Mouse (Mus musculus) limb, embryonic 14.5 days (tissue): ENCODE results near the gene Unc5b. TPM values are rescaled to one million over a fixed set of nuclear protein-coding genes. Genes with fewer than 3 reads are reported as not detected.

ENCODE experiments used
- ATAC-seq: fragments of 200-750 bp; cut with Nextera tagmentation; 2 replicates; pipeline ENCODE4 v1.8.0; 2017; ENCODE audit warnings: low read depth, moderate number of reproducible peaks, moderate TSS enrichment; ENCODE audit not compliant: low FRiP score
- DNase-seq: peaks from one replicate; pipeline ENCODE4 v3.0.0-alpha.2; 2015; ENCODE audit warnings: low spot score
- H3K27ac ChIP-seq: fragments of 300-500 bp; sonication (generic); replicated peaks from 2 replicates; pipeline ENCODE4 v1.5.1; 2014; ENCODE audit warnings: low read depth, mild to moderate bottlenecking, low read length, moderate library complexity, mixed read lengths
- H3K27me3 ChIP-seq: fragments of 300-500 bp; sonication (generic); 2 replicates; pipeline ENCODE4 v1.6.1; 2014; ENCODE audit warnings: low read length, mixed read lengths; ENCODE audit not compliant: control insufficient read depth, insufficient read depth
- H3K36me3 ChIP-seq: fragments of 300-500 bp; sonication (generic); 2 replicates; pipeline ENCODE4 v1.6.1; 2014; ENCODE audit warnings: mild to moderate bottlenecking, low read length, moderate library complexity, mixed read lengths; ENCODE audit not compliant: control insufficient read depth, insufficient read depth
- H3K4me1 ChIP-seq: fragments of 300-500 bp; sonication (generic); 2 replicates; pipeline ENCODE4 v1.6.1; 2014; ENCODE audit warnings: antibody characterized with exemption, low read length, mixed read lengths; ENCODE audit not compliant: control insufficient read depth, insufficient read depth
- H3K4me2 ChIP-seq: fragments of 300-500 bp; sonication (generic); replicated peaks from 2 replicates; pipeline ENCODE4 v1.6.1; 2014; ENCODE audit warnings: low read depth, mild to moderate bottlenecking, low read length, moderate library complexity; ENCODE audit not compliant: severe bottlenecking
- H3K4me3 ChIP-seq: fragments of 300-500 bp; sonication (generic); replicated peaks from 2 replicates; pipeline ENCODE4 v1.5.1; 2014; ENCODE audit warnings: low read length
- H3K9ac ChIP-seq: fragments of 300-500 bp; sonication (generic); 2 replicates; pipeline ENCODE4 v1.6.1; 2014; ENCODE audit warnings: mild to moderate bottlenecking, low read depth, low read length, moderate library complexity; ENCODE audit not compliant: severe bottlenecking
- H3K9me3 ChIP-seq: fragments of 300-500 bp; sonication (generic); 2 replicates; pipeline ENCODE4 v1.6.1; 2016; ENCODE audit warnings: low read length; ENCODE audit not compliant: control insufficient read depth
- POLR2A ChIP-seq: fragments of 200-500 bp; IDR thresholded peaks from 2 replicates; pipeline ENCODE4 v1.8.0; 2012; ENCODE audit warnings: inconsistent platforms, mild to moderate bottlenecking, moderate library complexity, borderline replicate concordance; ENCODE audit not compliant: insufficient read depth, insufficient read length; ENCODE audit errors: extremely low read depth
- WGBS: fragments of 180-500 bp; shearing (Covaris S2); extraction: QIAGEN DNeasy Blood & Tissue Kit; methylation state at CpG from one replicate; pipeline ENCODE4 v1.1.7; 2014; 5-methylcytosine and 5-hydroxymethylcytosine counted together
- polyA plus RNA-seq, 2 experiments: library from polyadenylated mRNA; depleted of rRNA in 1 of 2; stranded (reverse) in 1 of 2; unstranded in 1 of 2; fragments of >200 nt; fragmentation: Nextera tagmentation in 1 of 2; extraction: Ambion mirVana in 1 of 2; gene quantifications; 2 replicates each; pipeline versions ENCODE4 v1.2.1 to v1.2.3; 2012 to 2014

Unc5b gene
- polyA plus RNA-seq, 2 experiments: 6.2 to 21.8 TPM

DNA sequence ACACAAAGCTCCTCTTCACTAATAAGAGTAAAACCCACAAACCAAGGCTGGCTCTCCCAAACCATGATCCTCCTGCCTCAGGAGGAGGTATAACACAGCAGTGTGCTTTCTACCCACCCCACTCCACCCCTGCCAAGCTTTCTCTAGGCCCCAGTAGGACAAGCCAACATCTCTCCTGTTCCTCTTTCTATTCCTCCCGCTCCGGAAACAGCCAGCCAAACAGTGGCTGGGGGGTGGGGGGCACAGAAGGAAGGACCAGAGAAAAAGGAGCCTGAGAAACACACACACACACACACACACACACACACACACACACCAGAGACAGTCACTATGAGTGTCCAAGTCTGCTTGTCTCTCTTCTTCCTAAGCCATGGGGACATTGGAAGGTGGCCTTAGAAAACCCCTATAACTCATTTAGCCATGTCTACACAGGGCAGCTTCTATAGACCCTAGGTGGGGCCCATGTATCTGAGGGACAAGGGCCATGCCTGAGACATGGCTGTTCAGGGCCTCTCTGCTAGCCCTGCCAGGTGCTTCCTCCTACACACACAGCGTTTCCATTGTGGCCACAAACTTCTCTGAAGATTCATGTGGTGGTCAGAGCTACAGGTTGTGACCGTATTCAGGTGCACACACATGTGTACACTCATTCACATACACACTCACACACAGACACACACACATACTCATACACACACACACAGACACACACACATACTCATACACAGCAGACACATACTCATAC lies 91.6 kb downstream of the Unc5b start:
- no peak for ATAC-seq
- no peaks in the 10 kb centered on the region for H3K9me3 ChIP-seq
- H3K27me3 ChIP-seq: no peaks in the 10 kb centered on the region
- no peak for TF ChIP-seq POLR2A
- DNase-seq: no peak
- no peaks in the 10 kb centered on the region for H3K4me1 ChIP-seq
- H3K4me2 ChIP-seq: no peak overlapping the region
- WGBS: 97% methylated on average over 4 of the region's 4 CpGs
- peaks cover 10% of the 10 kb centered on the region; the same call in 1 of the 2 replicates for H3K36me3 ChIP-seq
- H3K27ac ChIP-seq: no peak overlapping the region
- H3K9ac ChIP-seq: no peak overlapping the region
- no peak overlapping the region for H3K4me3 ChIP-seq

DNA sequence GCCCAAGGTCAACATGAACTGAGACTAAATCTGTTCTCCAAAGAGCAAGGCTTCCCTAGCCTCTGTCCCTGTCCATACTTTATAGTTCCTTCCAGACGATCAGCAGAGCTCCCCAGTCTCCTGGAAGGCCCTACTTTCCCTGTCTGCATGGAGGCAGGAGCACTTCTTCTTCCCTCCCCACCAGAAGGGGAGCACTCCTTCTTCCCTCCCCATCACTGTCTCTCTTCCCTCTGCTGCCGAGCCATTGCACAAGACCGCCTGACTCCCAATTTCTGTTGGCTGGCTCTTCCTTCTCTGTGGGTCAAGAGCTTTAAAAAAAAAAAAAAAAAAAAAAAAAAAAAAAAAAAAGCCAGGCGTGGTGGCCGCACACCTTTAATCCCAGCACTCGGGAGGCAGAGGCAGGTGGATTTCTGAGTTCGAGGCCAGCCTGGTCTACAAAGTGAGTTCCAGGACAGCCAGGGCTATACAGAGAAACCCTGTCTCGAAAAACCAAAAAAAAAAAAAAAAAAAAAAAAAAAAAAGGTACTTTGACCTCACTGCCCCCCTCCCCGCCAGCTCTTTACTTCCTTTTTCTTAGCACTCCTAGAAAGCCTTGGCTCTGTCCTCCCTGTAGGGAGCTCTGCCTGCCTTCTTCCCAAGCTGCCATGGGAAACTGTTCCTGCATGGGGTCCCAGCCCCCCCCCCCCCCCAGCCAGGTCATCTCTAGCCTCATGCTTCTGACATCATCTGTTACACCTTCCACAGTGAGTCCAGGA lies 93.3 kb downstream of the Unc5b start:
- Histone ChIP-seq H3K4me3 (no peak overlapping the region), H3K4me1 (no peaks in the 10 kb centered on the region), H3K9me3 (no peaks in the 10 kb centered on the region), H3K9ac (no peak overlapping the region), H3K27me3 (no peaks in the 10 kb centered on the region), H3K36me3 (peaks cover 6% of the 10 kb centered on the region; the same call in 1 of the 2 replicates), H3K4me2 (no peak overlapping the region), H3K27ac (no peak overlapping the region)
- ATAC-seq (no peak), DNase-seq (no peak)
- 79% methylated on average over 8 of the region's 9 CpGs for WGBS
- TF ChIP-seq POLR2A: no peak

DNA sequence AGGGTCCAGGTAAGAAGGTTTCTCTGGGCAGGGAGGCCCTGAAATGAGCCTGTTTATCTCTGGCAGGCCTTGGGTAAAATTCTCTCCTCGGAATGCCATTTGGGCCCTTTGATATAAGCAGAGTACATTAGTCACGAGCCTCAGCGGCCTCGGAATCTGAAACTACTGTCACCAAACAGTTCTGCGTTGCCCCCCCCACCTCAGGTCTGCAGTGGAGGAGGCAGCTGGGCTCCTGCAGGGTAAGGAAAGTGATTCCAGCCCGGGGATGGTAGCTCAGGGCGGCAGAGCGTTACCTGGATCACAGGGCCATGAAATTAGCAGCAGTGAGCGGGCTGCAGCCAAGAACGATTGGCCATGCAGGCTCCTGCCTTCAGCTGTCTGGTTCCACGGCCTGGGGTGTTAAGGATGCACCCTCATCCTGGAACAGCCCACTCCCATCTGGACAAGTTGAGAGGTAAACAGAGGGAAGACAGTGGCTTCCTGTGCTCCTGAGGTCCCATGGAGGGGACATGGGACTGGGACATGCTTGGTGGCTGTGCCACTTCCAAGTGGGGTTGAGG lies 94.1 kb downstream of the Unc5b start:
- Histone ChIP-seq H3K4me3 (no peak overlapping the region), H3K9ac (no peak overlapping the region), H3K27ac (no peak overlapping the region), H3K4me2 (no peak overlapping the region), H3K27me3 (no peaks in the 10 kb centered on the region), H3K36me3 (peaks cover 6% of the 10 kb centered on the region; the same call in 1 of the 2 replicates), H3K4me1 (no peaks in the 10 kb centered on the region), H3K9me3 (no peaks in the 10 kb centered on the region)
- DNase-seq: no peak
- no peak for TF ChIP-seq POLR2A
- ATAC-seq: no peak
- 58% methylated on average over 11 of the region's 11 CpGs for WGBS

DNA sequence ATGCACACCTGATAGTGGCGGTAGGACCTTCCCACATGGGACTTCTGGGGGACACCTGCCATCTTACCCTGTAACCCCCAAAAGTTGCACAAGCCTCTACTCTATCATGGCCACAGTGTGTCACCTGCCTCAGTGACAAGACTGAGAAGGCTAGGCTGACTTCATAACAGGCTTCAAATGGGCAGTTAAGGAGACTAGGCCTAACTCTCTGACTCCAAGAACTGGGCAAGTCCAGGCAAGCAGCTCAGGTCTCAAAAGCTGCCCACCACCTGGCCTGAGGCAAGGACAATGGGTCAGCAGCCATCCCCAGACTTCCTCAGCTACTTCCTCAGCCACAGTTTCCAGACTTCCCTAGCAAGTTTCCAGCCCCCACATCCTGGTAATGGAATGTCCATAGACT lies 95.6 kb downstream of the Unc5b start:
- Histone ChIP-seq H3K4me2 (no peak overlapping the region), H3K27me3 (no peaks in the 10 kb centered on the region), H3K4me1 (no peaks in the 10 kb centered on the region), H3K36me3 (peaks cover 3% of the 10 kb centered on the region; the same call in 1 of the 2 replicates), H3K9ac (no peak overlapping the region), H3K27ac (no peak overlapping the region), H3K4me3 (no peak overlapping the region), H3K9me3 (no peaks in the 10 kb centered on the region)
- WGBS: 91% methylated on average over 1 of the region's 1 CpGs
- ATAC-seq (no peak), DNase-seq (no peak)
- no peak for TF ChIP-seq POLR2A

DNA sequence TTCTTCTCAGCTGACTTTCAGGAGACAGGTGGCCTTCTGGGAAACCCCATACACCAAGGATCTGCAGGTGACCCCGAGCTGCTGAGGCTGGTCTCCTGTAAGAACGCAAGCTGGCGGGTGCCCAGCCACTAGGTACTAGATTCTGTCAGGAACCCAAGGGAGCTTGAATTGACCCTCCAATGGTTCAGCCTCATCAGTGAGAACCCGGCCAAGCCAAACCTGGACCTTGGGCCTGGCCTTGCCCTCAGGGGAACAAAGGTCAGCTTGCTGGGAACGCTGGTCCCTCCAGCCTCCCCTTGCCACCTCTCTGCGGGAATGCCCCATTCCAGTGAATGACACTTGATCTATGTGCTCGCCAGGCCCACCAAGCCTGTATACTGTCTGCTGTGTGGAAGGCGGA lies 97.9 kb downstream of the Unc5b start:
- Histone ChIP-seq H3K4me3 (no peak overlapping the region), H3K27ac (no peak overlapping the region), H3K4me2 (no peak overlapping the region), H3K9me3 (no peaks in the 10 kb centered on the region), H3K36me3 (peaks cover 7% of the 10 kb centered on the region; the same call in 1 of the 2 replicates), H3K9ac (no peak overlapping the region), H3K27me3 (no peaks in the 10 kb centered on the region), H3K4me1 (no peaks in the 10 kb centered on the region)
- ATAC-seq (no peak), DNase-seq (no peak)
- WGBS: 84% methylated on average over 8 of the region's 8 CpGs
- no peak for TF ChIP-seq POLR2A
